Mouse (Mus musculus) testis, adult 2 months (tissue): Measurements from ENCODE around the gene Ttc28.

Experiments used
- CTCF ChIP-seq: fragments of 200-500 bp; IDR thresholded peaks from 2 replicates; pipeline ENCODE4 v1.5.1; 2012; ENCODE audit warnings: low read depth, mild to moderate bottlenecking, inconsistent platforms, low read length, moderate library complexity; ENCODE audit not compliant: control insufficient read depth, insufficient read depth, insufficient replicate concordance
- POLR2A ChIP-seq: fragments of 200-500 bp; IDR thresholded peaks from 2 replicates; pipeline ENCODE4 v1.6.1; 2012; ENCODE audit warnings: low read depth, mild to moderate bottlenecking, inconsistent platforms, low read length, moderate library complexity; ENCODE audit not compliant: control insufficient read depth

- TF ChIP-seq CTCF: no peak
- no peak for TF ChIP-seq POLR2A
Measured at GRCm38 (mm10) chr5:111263370-111263769, 383.8 kb downstream of the Ttc28 start.
